Mouse (Mus musculus): ENCODE data around the gene Stk11. TPM values are rescaled to one million over a fixed set of nuclear protein-coding genes. Genes with fewer than 3 reads are reported as not detected.
A peak's percentile ranks its signal among the peaks of the same experiment; 100 is the strongest.

Gene Stk11
- polyA plus RNA-seq, 1 experiment from 2014 or later = 16.9 TPM

- ATAC-seq (ENCODE audit: low FRiP score) = no peak
- 82% methylated on average over 1 of the region's 1 CpGs for WGBS
- Histone ChIP-seq H3K9me3 (replicated peaks) (no peaks in the 10 kb centered on the region), H3K4me2 (no peak overlapping the region), H3K36me3 (peaks cover 49% of the 10 kb centered on the region), H3K9ac (replicated peaks) (no peak overlapping the region), H3K27me3 (replicated peaks) (no peaks in the 10 kb centered on the region), H3K27ac (replicated peaks) (no peak overlapping the region), H3K4me3 (replicated peaks) (no peak overlapping the region), H3K4me1 (peaks cover 11% of the 10 kb centered on the region; the same call in 1 of the 2 replicates)
Observed at GRCm38 (mm10) chr10:80078366-80078765, 37.2 kb upstream of the Stk11 start.

GRCm38 (mm10) chr10:80080396-80081070 is 35.1 kb upstream of the Stk11 start:
- Histone ChIP-seq H3K36me3 (peaks cover 59% of the 10 kb centered on the region), H3K9ac (replicated peaks) (no peak overlapping the region), H3K4me2 (no peak overlapping the region), H3K9me3 (replicated peaks) (no peaks in the 10 kb centered on the region), H3K4me1 (peaks cover 7% of the 10 kb centered on the region; the same call in 1 of the 2 replicates), H3K27me3 (replicated peaks) (no peaks in the 10 kb centered on the region), H3K27ac (replicated peaks) (no peak overlapping the region), H3K4me3 (replicated peaks) (no peak overlapping the region)
- WGBS = 88% methylated on average over 16 of the region's 16 CpGs
- ATAC-seq (ENCODE audit: low FRiP score) = no peak

GRCm38 (mm10) chr10:80081075-80081474 is 34.5 kb upstream of the Stk11 start:
- no peaks in the 10 kb centered on the region for H3K9me3 ChIP-seq (replicated peaks)
- H3K36me3 ChIP-seq = peaks cover 59% of the 10 kb centered on the region
- 76% methylated on average over 3 of the region's 3 CpGs for WGBS
- no peak overlapping the region for H3K4me2 ChIP-seq
- 0 out of 2 replicates have a peak, but pooled peaks cover 3% of the 10 kb centered on the region for H3K4me1 ChIP-seq
- H3K27me3 ChIP-seq (replicated peaks) = no peaks in the 10 kb centered on the region
- H3K4me3 ChIP-seq (replicated peaks) = no peak overlapping the region
- H3K9ac ChIP-seq (replicated peaks) = no peak overlapping the region
- H3K27ac ChIP-seq (replicated peaks) = no peak overlapping the region
- no peak for ATAC-seq (ENCODE audit: low FRiP score)

- 63% methylated on average over 9 of the region's 9 CpGs for WGBS
- Histone ChIP-seq H3K4me3 (replicated peaks) (no peak overlapping the region), H3K36me3 (peaks cover 43% of the 10 kb centered on the region), H3K4me2 (no peak overlapping the region), H3K27ac (replicated peaks) (no peak overlapping the region), H3K27me3 (replicated peaks) (no peaks in the 10 kb centered on the region), H3K4me1 (0 out of 2 replicates have a peak, but pooled peaks cover 3% of the 10 kb centered on the region), H3K9ac (replicated peaks) (peak overlapping the region; percentile 1; the same call in 1 of the 2 replicates), H3K9me3 (replicated peaks) (no peaks in the 10 kb centered on the region)
- ATAC-seq (ENCODE audit: low FRiP score) = no peak
Observed at GRCm38 (mm10) chr10:80084817-80085487, 30.7 kb upstream of the Stk11 start.

GRCm38 (mm10) chr10:80086847-80087246 is 28.8 kb upstream of the Stk11 start:
- no peak overlapping the region for H3K27ac ChIP-seq (replicated peaks)
- H3K9me3 ChIP-seq (replicated peaks) = no peaks in the 10 kb centered on the region
- H3K4me2 ChIP-seq = no peak overlapping the region
- no peak for ATAC-seq (ENCODE audit: low FRiP score)
- peaks cover 24% of the 10 kb centered on the region for H3K36me3 ChIP-seq
- no peak overlapping the region for H3K9ac ChIP-seq (replicated peaks)
- 82% methylated on average over 3 of the region's 3 CpGs for WGBS
- no peak overlapping the region for H3K4me3 ChIP-seq (replicated peaks)
- 0 out of 2 replicates have a peak, but pooled peaks cover 3% of the 10 kb centered on the region for H3K4me1 ChIP-seq
- H3K27me3 ChIP-seq (replicated peaks) = no peaks in the 10 kb centered on the region

GRCm38 (mm10) chr10:80087483-80087882 is 28.1 kb upstream of the Stk11 start:
- WGBS = 87% methylated on average over 8 of the region's 8 CpGs
- H3K27me3 ChIP-seq (replicated peaks) = no peaks in the 10 kb centered on the region
- 0 out of 2 replicates have a peak, but pooled peaks cover 3% of the 10 kb centered on the region for H3K4me1 ChIP-seq
- peaks cover 18% of the 10 kb centered on the region for H3K36me3 ChIP-seq
- H3K9me3 ChIP-seq (replicated peaks) = no peaks in the 10 kb centered on the region
- H3K4me2 ChIP-seq = no peak overlapping the region
- H3K9ac ChIP-seq (replicated peaks) = no peak overlapping the region
- ATAC-seq (ENCODE audit: low FRiP score) = no peak
- H3K4me3 ChIP-seq (replicated peaks) = no peak overlapping the region
- no peak overlapping the region for H3K27ac ChIP-seq (replicated peaks)

- ATAC-seq (ENCODE audit: low FRiP score) = no peak
- Histone ChIP-seq H3K4me3 (replicated peaks) (no peak overlapping the region), H3K9ac (replicated peaks) (no peak overlapping the region), H3K4me2 (no peak overlapping the region), H3K27me3 (replicated peaks) (no peaks in the 10 kb centered on the region), H3K9me3 (replicated peaks) (no peaks in the 10 kb centered on the region), H3K36me3 (peaks cover 4% of the 10 kb centered on the region), H3K4me1 (0 out of 2 replicates have a peak, but pooled peaks cover 3% of the 10 kb centered on the region), H3K27ac (replicated peaks) (no peak overlapping the region)
- WGBS = 56% methylated on average over 4 of the region's 4 CpGs
Observed at GRCm38 (mm10) chr10:80089146-80089545, 26.5 kb upstream of the Stk11 start.

- Histone ChIP-seq H3K4me3 (replicated peaks) (no peak overlapping the region), H3K9ac (replicated peaks) (no peak overlapping the region), H3K36me3 (no peaks in the 10 kb centered on the region), H3K4me1 (no peaks in the 10 kb centered on the region), H3K27ac (replicated peaks) (no peak overlapping the region), H3K4me2 (no peak overlapping the region), H3K9me3 (replicated peaks) (no peaks in the 10 kb centered on the region), H3K27me3 (replicated peaks) (no peaks in the 10 kb centered on the region)
- 94% methylated on average over 6 of the region's 6 CpGs for WGBS
- ATAC-seq (ENCODE audit: low FRiP score) = no peak
Observed at GRCm38 (mm10) chr10:80091527-80091926, 24.1 kb upstream of the Stk11 start.

GRCm38 (mm10) chr10:80092690-80093089 is 22.9 kb upstream of the Stk11 start:
- H3K27me3 ChIP-seq (replicated peaks) = no peaks in the 10 kb centered on the region
- 86% methylated on average over 5 of the region's 5 CpGs for WGBS
- ATAC-seq (ENCODE audit: low FRiP score) = no peak
- H3K36me3 ChIP-seq = no peaks in the 10 kb centered on the region
- no peak overlapping the region for H3K27ac ChIP-seq (replicated peaks)
- no peak overlapping the region for H3K9ac ChIP-seq (replicated peaks)
- H3K9me3 ChIP-seq (replicated peaks) = no peaks in the 10 kb centered on the region
- no peak overlapping the region for H3K4me2 ChIP-seq
- H3K4me3 ChIP-seq (replicated peaks) = no peak overlapping the region
- peaks cover 3% of the 10 kb centered on the region; the same call in 1 of the 2 replicates for H3K4me1 ChIP-seq

- WGBS = 86% methylated on average over 6 of the region's 6 CpGs
- H3K9me3 ChIP-seq (replicated peaks) = no peaks in the 10 kb centered on the region
Observed at GRCm38 (mm10) chr10:80094085-80094484, 21.5 kb upstream of the Stk11 start.

GRCm38 (mm10) chr10:80094684-80095083 is 20.9 kb upstream of the Stk11 start:
- WGBS = 89% methylated on average over 3 of the region's 3 CpGs
- no peaks in the 10 kb centered on the region for H3K27me3 ChIP-seq (replicated peaks)
- no peak for ATAC-seq (ENCODE audit: low FRiP score)
- H3K9ac ChIP-seq (replicated peaks) = no peak overlapping the region
- peaks cover 8% of the 10 kb centered on the region; the same call in 1 of the 2 replicates for H3K4me1 ChIP-seq
- no peaks in the 10 kb centered on the region for H3K9me3 ChIP-seq (replicated peaks)
- no peak overlapping the region for H3K4me3 ChIP-seq (replicated peaks)
- H3K36me3 ChIP-seq = no peaks in the 10 kb centered on the region
- no peak overlapping the region for H3K4me2 ChIP-seq
- H3K27ac ChIP-seq (replicated peaks) = no peak overlapping the region

More at GRCm38 (mm10) chr10:80094085-80094484, 21.5 kb upstream of the Stk11 start:
- ATAC-seq (ENCODE audit: low FRiP score) = no peak
- Histone ChIP-seq H3K4me1 (peaks cover 3% of the 10 kb centered on the region; the same call in 1 of the 2 replicates), H3K4me2 (no peak overlapping the region), H3K4me3 (replicated peaks) (no peak overlapping the region), H3K27ac (replicated peaks) (no peak overlapping the region), H3K27me3 (replicated peaks) (no peaks in the 10 kb centered on the region), H3K9ac (replicated peaks) (no peak overlapping the region), H3K36me3 (no peaks in the 10 kb centered on the region)

- no peak overlapping the region for H3K27ac ChIP-seq (replicated peaks)
- H3K27me3 ChIP-seq (replicated peaks) = no peaks in the 10 kb centered on the region
- WGBS = 86% methylated on average over 5 of the region's 5 CpGs
- H3K4me3 ChIP-seq (replicated peaks) = no peak overlapping the region
- H3K36me3 ChIP-seq = no peaks in the 10 kb centered on the region
- no peaks in the 10 kb centered on the region for H3K9me3 ChIP-seq (replicated peaks)
- H3K4me1 ChIP-seq = peaks cover 17% of the 10 kb centered on the region
- no peak overlapping the region for H3K4me2 ChIP-seq
- no peak overlapping the region for H3K9ac ChIP-seq (replicated peaks)
- ATAC-seq (ENCODE audit: low FRiP score) = no peak
Observed at GRCm38 (mm10) chr10:80095547-80095946, 20.1 kb upstream of the Stk11 start.
